In genomic region chr13:117010143-117010542, GRCm38 (mm10) we compare ENCODE assay signal across 9 mouse cellular contexts. TPM values are rescaled to one million over a fixed set of nuclear protein-coding genes. Genes with fewer than 3 reads are reported as not detected.
DNase-seq lines count a peak whose midpoint lies in the region; ATAC-seq and TF ChIP-seq lines count a peak whose summit lies in the region.
"Had no signal": no experiment of that assay in that cellular context is flagged by ENCODE, and none has a peak within 500 bp of the region (broad histone marks: within the 10 kb centered on the region; RNA-seq: fewer than 3 reads in every experiment).

No protein-coding gene starts in this region.

- no peak overlapping the region for H3K27ac ChIP-seq in forebrain, embryonic 13.5 days
- no peak overlapping the region for H3K27ac ChIP-seq in forebrain, embryonic 12.5 days
- no peak overlapping the region for H3K27ac ChIP-seq in lung, embryonic 14.5 days (ENCODE audit: low read depth)
- no peak overlapping the region for H3K27ac ChIP-seq in intestine, postnatal 0 days (ENCODE audit: low read depth, low read length)

- no peak overlapping the region for H3K4me3 ChIP-seq in forebrain, embryonic 13.5 days
- H3K4me3 ChIP-seq in forebrain, embryonic 12.5 days (replicated peaks): no peak overlapping the region
- H3K4me3 ChIP-seq in lung, embryonic 14.5 days (ENCODE audit: low read depth, low read length): no peak overlapping the region
- no peak overlapping the region for H3K4me3 ChIP-seq in intestine, postnatal 0 days (ENCODE audit: low read depth, low read length)

- H3K9ac ChIP-seq in forebrain, embryonic 13.5 days: no peak overlapping the region
- no peak overlapping the region for H3K9ac ChIP-seq in forebrain, embryonic 12.5 days
- H3K9ac ChIP-seq in lung, embryonic 14.5 days: no peak overlapping the region
- no peak overlapping the region for H3K9ac ChIP-seq in intestine, postnatal 0 days (ENCODE audit: low read depth, low read length)

- no peaks in the 10 kb centered on the region for H3K36me3 ChIP-seq in forebrain, embryonic 13.5 days (ENCODE audit: poor library complexity, severe bottlenecking)
- no peaks in the 10 kb centered on the region for H3K36me3 ChIP-seq in forebrain, embryonic 12.5 days (replicated peaks)
- H3K36me3 ChIP-seq in lung, embryonic 14.5 days (ENCODE audit: insufficient read depth): no peaks in the 10 kb centered on the region
- H3K36me3 ChIP-seq in intestine, postnatal 0 days (ENCODE audit: control insufficient read depth, insufficient read depth): no peaks in the 10 kb centered on the region

- H3K4me1 ChIP-seq in forebrain, embryonic 13.5 days: peaks cover 4% of the 10 kb centered on the region; the same call in 1 of the 2 replicates
- H3K4me1 ChIP-seq in forebrain, embryonic 12.5 days: no peaks in the 10 kb centered on the region
- H3K4me1 ChIP-seq in lung, embryonic 14.5 days (ENCODE audit: insufficient read depth): no peaks in the 10 kb centered on the region
- no peaks in the 10 kb centered on the region for H3K4me1 ChIP-seq in intestine, postnatal 0 days (replicated peaks; ENCODE audit: control insufficient read depth, insufficient read depth, low read length)

- ATAC-seq in forebrain, embryonic 13.5 days: peak; percentile 74
- no peak for ATAC-seq in forebrain, embryonic 12.5 days (ENCODE audit: low FRiP score)
- ATAC-seq in lung, embryonic 14.5 days (ENCODE audit: insufficient read depth): no peak
- no peak for ATAC-seq in intestine, postnatal 0 days

- H3K27me3 ChIP-seq in forebrain, embryonic 13.5 days: no peaks in the 10 kb centered on the region
- H3K27me3 ChIP-seq in forebrain, embryonic 12.5 days: no peaks in the 10 kb centered on the region
- no peaks in the 10 kb centered on the region for H3K27me3 ChIP-seq in lung, embryonic 14.5 days (ENCODE audit: insufficient read depth, low read length)
- H3K27me3 ChIP-seq in intestine, postnatal 0 days (replicated peaks; ENCODE audit: control insufficient read depth, insufficient read depth, low read length): no peaks in the 10 kb centered on the region

- DNase-seq in lung, embryonic 14.5 days: peak; percentile 52
- DNase-seq in lung, postnatal 14 days: no peak
- peak; percentile 16 to 30 for DNase-seq in kidney, adult 8-10 months
- peak; percentile 30 for DNase-seq in right cerebral cortex, postnatal 14 days
- no peak for DNase-seq in heart, postnatal 4 days
- DNase-seq: gastrocnemius, postnatal 25 days had no signal

- no peaks in the 10 kb centered on the region for H3K9me3 ChIP-seq in forebrain, embryonic 13.5 days (replicated peaks)
- H3K9me3 ChIP-seq in forebrain, embryonic 12.5 days: no peaks in the 10 kb centered on the region
- no peaks in the 10 kb centered on the region for H3K9me3 ChIP-seq in lung, embryonic 14.5 days (ENCODE audit: low read depth, low read length)
- H3K9me3 ChIP-seq in intestine, postnatal 0 days (ENCODE audit: control insufficient read depth): no peaks in the 10 kb centered on the region

- WGBS in forebrain, embryonic 13.5 days: 67% methylated on average over 8 of the region's 8 CpGs
- 81% methylated on average over 8 of the region's 8 CpGs for WGBS in forebrain, embryonic 12.5 days
- WGBS in lung, embryonic 14.5 days: 69% methylated on average over 8 of the region's 8 CpGs
- 84% methylated on average over 8 of the region's 8 CpGs for WGBS in intestine, postnatal 0 days

- H3K4me2 ChIP-seq in forebrain, embryonic 13.5 days: no peak overlapping the region
- no peak overlapping the region for H3K4me2 ChIP-seq in forebrain, embryonic 12.5 days
- no peak overlapping the region for H3K4me2 ChIP-seq in lung, embryonic 14.5 days
- no peak overlapping the region for H3K4me2 ChIP-seq in intestine, postnatal 0 days (replicated peaks; ENCODE audit: low read depth)

- TF ChIP-seq CTCF in lung, embryonic 14.5 days (IDR thresholded peaks at IDR 0.05; ENCODE audit: low read depth): no peak
- no peak for TF ChIP-seq CTCF in intestine, postnatal 0 days (IDR thresholded peaks at IDR 0.05; ENCODE audit: low read depth)

RNA-seq across cellular contexts. Expression of gene Parp8, which starts 15.2 kb away (rescaled TPM):
- 10.8 and 14.4 TPM in 2 replicates for polyA plus RNA-seq in forebrain, embryonic 13.5 days (2015; fragmentation: Nextera tagmentation; extraction: Ambion mirVana)
- polyA plus RNA-seq in forebrain, embryonic 12.5 days (2016; fragmentation: Nextera tagmentation; extraction: Ambion mirVana): 14.7 and 17.7 TPM in 2 replicates
- 12.3 and 12.8 TPM in 2 replicates for polyA plus RNA-seq in lung, embryonic 14.5 days (2014; fragmentation: Nextera tagmentation; extraction: Ambion mirVana)
- polyA plus RNA-seq in intestine, postnatal 0 days (2015; fragmentation: Nextera tagmentation; extraction: Ambion mirVana): 2.2 and 2.9 TPM in 2 replicates
- total RNA-seq in heart, postnatal 4 days (2021): 10 to 100 TPM; 15.1 to 17.1 TPM

Comparison
In these comparisons a context has a peak if more than half of its experiments do, and no peak if none do; other contexts are left out.
1. DNase-seq: peak in lung, embryonic 14.5 days (single experiment), kidney, adult 8-10 months (2 of 2) and right cerebral cortex, postnatal 14 days (single experiment); none in lung, postnatal 14 days (single experiment) and heart, postnatal 4 days (single experiment).